Mouse (Mus musculus) lung, adult 2 months (tissue): ENCODE data around the gene Tcf3.

Experiments
- CTCF ChIP-seq: fragments of 200-500 bp; IDR thresholded peaks from 2 replicates; pipeline ENCODE4 v1.5.1; 2011; ENCODE audit warnings: mild to moderate bottlenecking, low read length, control low read depth; ENCODE audit not compliant: insufficient read depth
- POLR2A ChIP-seq: fragments of 200-500 bp; IDR thresholded peaks from 2 replicates; pipeline ENCODE4 v1.6.1; 2011; ENCODE audit warnings: low read depth, mild to moderate bottlenecking, control low read depth, low read length, borderline replicate concordance; ENCODE audit errors: extremely low read depth

- no peak for TF ChIP-seq POLR2A
- peak; percentile 33 for TF ChIP-seq CTCF
Measured at GRCm38 (mm10) chr10:80377716-80378115, 55.7 kb downstream of the Tcf3 start.
